ENCODE assay signal across 17 mouse cellular contexts in genomic region chr8:75835245-75835644, GRCm38 (mm10).
"Had no signal": no experiment of that assay in that cellular context is flagged by ENCODE, and none has a peak within 500 bp of the region (broad histone marks: within the 10 kb centered on the region; RNA-seq: fewer than 3 reads in every experiment).

No protein-coding gene starts in this region.

- DNase-seq: kidney, adult 11 months; kidney, adult 9 months; kidney, postnatal 4 days; lung, adult 2 months; lung, postnatal 36 days; midbrain, embryonic 14.5 days; right cerebral cortex, postnatal 14 days; thymus, adult 18-20 months; thymus, postnatal 14 days had no signal

- H3K4me3 ChIP-seq: limb, embryonic 10.5 days; liver, embryonic 15.5 days; neural tube, embryonic 12.5 days had no signal

- H3K4me1 ChIP-seq: limb, embryonic 10.5 days; liver, embryonic 15.5 days; neural tube, embryonic 12.5 days had no signal

- ATAC-seq: hindbrain, embryonic 16.5 days; lung, postnatal 0 days had no signal

- H3K9me3 ChIP-seq: limb, embryonic 10.5 days; liver, embryonic 15.5 days; neural tube, embryonic 12.5 days had no signal

- H3K27ac ChIP-seq: kidney, postnatal 0 days; limb, embryonic 10.5 days; liver, embryonic 15.5 days; neural tube, embryonic 12.5 days; stomach, postnatal 0 days had no signal

- H3K4me2 ChIP-seq: liver, embryonic 11.5 days; liver, embryonic 15.5 days; neural tube, embryonic 12.5 days had no signal

- H3K27me3 ChIP-seq: liver, embryonic 15.5 days; neural tube, embryonic 12.5 days had no signal

- H3K9ac ChIP-seq: liver, embryonic 15.5 days; neural tube, embryonic 12.5 days had no signal

- H3K36me3 ChIP-seq: limb, embryonic 10.5 days; liver, embryonic 15.5 days; neural tube, embryonic 12.5 days had no signal
